Mouse (Mus musculus): ENCODE results near the gene Nek8. TPM values are rescaled to one million over a fixed set of nuclear protein-coding genes. Genes with fewer than 3 reads are reported as not detected.

Gene Nek8
- polyA plus RNA-seq, 1 experiment, result 4.8 TPM

GRCm38 (mm10) chr11:78175771-78176401 is 589 bp downstream of the Nek8 start:
- WGBS, result under 1% methylated on average over 10 of the region's 10 CpGs
- no peaks in the 10 kb centered on the region for H3K27me3 ChIP-seq (ENCODE audit: control insufficient read depth, insufficient read depth, low read length)
- peak overlapping the region; percentile 97 for H3K4me3 ChIP-seq (replicated peaks; ENCODE audit: insufficient read depth, low read depth, low read length)
- peaks cover 5% of the 10 kb centered on the region for H3K4me1 ChIP-seq (ENCODE audit: control insufficient read depth, insufficient read depth, low read length)
- TF ChIP-seq CTCF (IDR thresholded peaks at IDR 0.05; ENCODE audit: borderline replicate concordance, insufficient read depth, low read depth, low read length) (no peak), POLR2A (IDR thresholded peaks at IDR 0.05; ENCODE audit: borderline replicate concordance, insufficient read depth, low read length) (no peak)
- no peak overlapping the region for H3K27ac ChIP-seq (ENCODE audit: insufficient read depth, low read length)
- no peak for DNase-seq

- 94% methylated on average over 3 of the region's 3 CpGs for WGBS
- Histone ChIP-seq H3K27me3 (ENCODE audit: control insufficient read depth, insufficient read depth, low read length) (no peaks in the 10 kb centered on the region), H3K4me1 (ENCODE audit: control insufficient read depth, insufficient read depth, low read length) (peaks cover 5% of the 10 kb centered on the region), H3K4me3 (replicated peaks; ENCODE audit: insufficient read depth, low read depth, low read length) (no peak overlapping the region), H3K27ac (ENCODE audit: insufficient read depth, low read length) (no peak overlapping the region)
- no peak for TF ChIP-seq POLR2A (IDR thresholded peaks at IDR 0.05; ENCODE audit: borderline replicate concordance, insufficient read depth, low read length)
- TF ChIP-seq CTCF (IDR thresholded peaks at IDR 0.05; ENCODE audit: borderline replicate concordance, insufficient read depth, low read depth, low read length), result no peak
- DNase-seq, result no peak
Measured at GRCm38 (mm10) chr11:78174506-78174905, 2.0 kb downstream of the Nek8 start.

GRCm38 (mm10) chr11:78172748-78173383 is 3.6 kb downstream of the Nek8 start:
- Histone ChIP-seq H3K4me1 (ENCODE audit: control insufficient read depth, insufficient read depth, low read length) (no peaks in the 10 kb centered on the region; the same call in 1 of the 2 replicates), H3K27ac (ENCODE audit: insufficient read depth, low read length) (no peak overlapping the region), H3K4me3 (replicated peaks; ENCODE audit: insufficient read depth, low read depth, low read length) (no peak overlapping the region), H3K27me3 (ENCODE audit: control insufficient read depth, insufficient read depth, low read length) (no peaks in the 10 kb centered on the region)
- 66% methylated on average over 19 of the region's 19 CpGs for WGBS
- no peak for DNase-seq
- TF ChIP-seq CTCF (IDR thresholded peaks at IDR 0.05; ENCODE audit: borderline replicate concordance, insufficient read depth, low read depth, low read length), result no peak
- no peak for TF ChIP-seq POLR2A (IDR thresholded peaks at IDR 0.05; ENCODE audit: borderline replicate concordance, insufficient read depth, low read length)

GRCm38 (mm10) chr11:78172034-78172747 is 4.3 kb downstream of the Nek8 start:
- 74% methylated on average over 16 of the region's 16 CpGs for WGBS
- H3K4me1 ChIP-seq (ENCODE audit: control insufficient read depth, insufficient read depth, low read length), result peaks cover 3% of the 10 kb centered on the region
- no peak for DNase-seq
- H3K27ac ChIP-seq (ENCODE audit: insufficient read depth, low read length), result no peak overlapping the region
- H3K4me3 ChIP-seq (replicated peaks; ENCODE audit: insufficient read depth, low read depth, low read length), result no peak overlapping the region
- no peaks in the 10 kb centered on the region for H3K27me3 ChIP-seq (ENCODE audit: control insufficient read depth, insufficient read depth, low read length)
- TF ChIP-seq CTCF (IDR thresholded peaks at IDR 0.05; ENCODE audit: borderline replicate concordance, insufficient read depth, low read depth, low read length), result no peak
- TF ChIP-seq POLR2A (IDR thresholded peaks at IDR 0.05; ENCODE audit: borderline replicate concordance, insufficient read depth, low read length), result no peak

- TF ChIP-seq POLR2A (IDR thresholded peaks at IDR 0.05; ENCODE audit: borderline replicate concordance, insufficient read depth, low read length) (no peak), CTCF (IDR thresholded peaks at IDR 0.05; ENCODE audit: borderline replicate concordance, insufficient read depth, low read depth, low read length) (no peak)
Measured at GRCm38 (mm10) chr11:78171328-78171727, 5.1 kb downstream of the Nek8 start.

GRCm38 (mm10) chr11:78170306-78170705 is 6.2 kb downstream of the Nek8 start:
- Histone ChIP-seq H3K4me3 (replicated peaks; ENCODE audit: insufficient read depth, low read depth, low read length) (no peak overlapping the region), H3K27ac (ENCODE audit: insufficient read depth, low read length) (no peak overlapping the region), H3K4me1 (ENCODE audit: control insufficient read depth, insufficient read depth, low read length) (peaks cover 3% of the 10 kb centered on the region; the same call in 1 of the 2 replicates), H3K27me3 (ENCODE audit: control insufficient read depth, insufficient read depth, low read length) (no peaks in the 10 kb centered on the region)
- no peak for DNase-seq
- TF ChIP-seq CTCF (IDR thresholded peaks at IDR 0.05; ENCODE audit: borderline replicate concordance, insufficient read depth, low read depth, low read length) (no peak), POLR2A (IDR thresholded peaks at IDR 0.05; ENCODE audit: borderline replicate concordance, insufficient read depth, low read length) (no peak)
- 92% methylated on average over 15 of the region's 15 CpGs for WGBS

More at GRCm38 (mm10) chr11:78171328-78171727, 5.1 kb downstream of the Nek8 start:
- Histone ChIP-seq H3K27me3 (ENCODE audit: control insufficient read depth, insufficient read depth, low read length) (no peaks in the 10 kb centered on the region), H3K4me1 (ENCODE audit: control insufficient read depth, insufficient read depth, low read length) (peaks cover 3% of the 10 kb centered on the region; the same call in 1 of the 2 replicates), H3K4me3 (replicated peaks; ENCODE audit: insufficient read depth, low read depth, low read length) (no peak overlapping the region), H3K27ac (ENCODE audit: insufficient read depth, low read length) (no peak overlapping the region)
- WGBS, result 62% methylated on average over 4 of the region's 4 CpGs
- no peak for DNase-seq

GRCm38 (mm10) chr11:78168541-78169468 is 7.7 kb downstream of the Nek8 start:
- DNase-seq, result no peak
- Histone ChIP-seq H3K27ac (ENCODE audit: insufficient read depth, low read length) (no peak overlapping the region), H3K27me3 (ENCODE audit: control insufficient read depth, insufficient read depth, low read length) (no peaks in the 10 kb centered on the region), H3K4me1 (ENCODE audit: control insufficient read depth, insufficient read depth, low read length) (peaks cover 3% of the 10 kb centered on the region; the same call in 1 of the 2 replicates), H3K4me3 (replicated peaks; ENCODE audit: insufficient read depth, low read depth, low read length) (no peak overlapping the region)
- TF ChIP-seq POLR2A (IDR thresholded peaks at IDR 0.05; ENCODE audit: borderline replicate concordance, insufficient read depth, low read length) (no peak), CTCF (IDR thresholded peaks at IDR 0.05; ENCODE audit: borderline replicate concordance, insufficient read depth, low read depth, low read length) (no peak)
- WGBS, result 59% methylated on average over 19 of the region's 19 CpGs

All from cerebellum, adult 2 months (tissue).